Mouse (Mus musculus) cerebellum, adult 8-10 months (tissue): ENCODE measurements around the gene Rptor.
A peak's percentile ranks its signal among the peaks of the same experiment; 100 is the strongest.

Source experiments
- DNase-seq: peaks from one replicate; pipeline ENCODE4 v3.0.0; 2022

Rptor gene

GRCm38 (mm10) chr11:119816798-119817361 lies 214.2 kb downstream of the Rptor start:
- no peak for DNase-seq

GRCm38 (mm10) chr11:119817362-119817837 lies 214.7 kb downstream of the Rptor start:
- no peak for DNase-seq

GRCm38 (mm10) chr11:119817898-119818297 lies 215.2 kb downstream of the Rptor start:
- DNase-seq, result no peak

- no peak for DNase-seq
These were observed 218.8 kb downstream of the Rptor start for GRCm38 (mm10) chr11:119821514-119821913.

- peak; percentile 83 for DNase-seq
These were observed 221.5 kb downstream of the Rptor start for GRCm38 (mm10) chr11:119824072-119824649.

GRCm38 (mm10) chr11:119825783-119826182 lies 223.1 kb downstream of the Rptor start:
- DNase-seq, result peak; percentile 65

- no peak for DNase-seq
These were observed 223.5 kb downstream of the Rptor start for GRCm38 (mm10) chr11:119826239-119826638.

GRCm38 (mm10) chr11:119829116-119829515 lies 226.4 kb downstream of the Rptor start:
- DNase-seq, result no peak

GRCm38 (mm10) chr11:119831682-119832081 lies 229.0 kb downstream of the Rptor start:
- no peak for DNase-seq

- no peak for DNase-seq
These were observed 230.6 kb downstream of the Rptor start for GRCm38 (mm10) chr11:119833311-119833710.

- DNase-seq, result no peak
These were observed 231.4 kb downstream of the Rptor start for GRCm38 (mm10) chr11:119833877-119834804.

- no peak for DNase-seq
These were observed 233.6 kb downstream of the Rptor start for GRCm38 (mm10) chr11:119836326-119836725.

GRCm38 (mm10) chr11:119837786-119838185 lies 235.1 kb downstream of the Rptor start:
- DNase-seq, result peak; percentile 60

- peak; percentile 51 for DNase-seq
These were observed 237.0 kb downstream of the Rptor start for GRCm38 (mm10) chr11:119839411-119840342.

GRCm38 (mm10) chr11:119846608-119847007 lies 243.9 kb downstream of the Rptor start:
- no peak for DNase-seq

GRCm38 (mm10) chr11:119847076-119847475 lies 244.4 kb downstream of the Rptor start:
- no peak for DNase-seq

GRCm38 (mm10) chr11:119847569-119847968 lies 244.9 kb downstream of the Rptor start:
- DNase-seq, result peak; percentile 63

- DNase-seq, result no peak
These were observed 245.5 kb downstream of the Rptor start for GRCm38 (mm10) chr11:119848189-119848588.

GRCm38 (mm10) chr11:119855999-119856398 lies 253.3 kb downstream of the Rptor start:
- no peak for DNase-seq

- DNase-seq, result no peak
These were observed 260.0 kb downstream of the Rptor start for GRCm38 (mm10) chr11:119862523-119863299.

- no peak for DNase-seq
These were observed 260.7 kb downstream of the Rptor start for GRCm38 (mm10) chr11:119863421-119863821.

GRCm38 (mm10) chr11:119866837-119867236 lies 264.1 kb downstream of the Rptor start:
- DNase-seq, result no peak
